Mouse (Mus musculus) gastrocnemius, adult 18-20 months (tissue): ENCODE data around the gene Col6a4. TPM values are rescaled to one million over a fixed set of nuclear protein-coding genes. Genes with fewer than 3 reads are reported as not detected.

Experiments used
- DNase-seq: peaks from one replicate; pipeline ENCODE4 v3.0.0; 2021; ENCODE audit warnings: low spot score
- long read RNA-seq, 2 experiments: library from polyadenylated mRNA; stranded (forward); transcript quantifications; one replicate each; pipeline ENCODE4 v2.0.0; 2021
- total RNA-seq, 2 experiments: library from RNA; stranded (reverse); gene quantifications; 2 replicates each; pipeline ENCODE4 v1.2.3; 2021

The Col6a4 gene
- total RNA-seq, result under 1 TPM in 1 of 2 experiments, not detected in 1; 0.14 TPM
- long read RNA-seq, experiment 1, result 0 reads
- long read RNA-seq, experiment 2, result 0 reads

- DNase-seq, result no peak
These were observed at the start of gene Col6a4 for GRCm38 (mm10) chr9:106096683-106097082. Gene Col6a4, minus strand, starts transcription at chr9:106096783.

GRCm38 (mm10) chr9:106145582-106145981 is 49.0 kb upstream of the Col6a4 start:
- DNase-seq, result no peak

GRCm38 (mm10) chr9:106144176-106144575 is 47.6 kb upstream of the Col6a4 start:
- no peak for DNase-seq

- no peak for DNase-seq
These were observed 45.4 kb upstream of the Col6a4 start for GRCm38 (mm10) chr9:106141955-106142354.

GRCm38 (mm10) chr9:106139763-106140162 is 43.2 kb upstream of the Col6a4 start:
- no peak for DNase-seq

GRCm38 (mm10) chr9:106137671-106138216 is 41.2 kb upstream of the Col6a4 start:
- no peak for DNase-seq

- no peak for DNase-seq
These were observed 33.7 kb upstream of the Col6a4 start for GRCm38 (mm10) chr9:106130250-106130649.

- no peak for DNase-seq
These were observed 32.5 kb upstream of the Col6a4 start for GRCm38 (mm10) chr9:106129072-106129471.

- DNase-seq, result no peak
These were observed 30.2 kb upstream of the Col6a4 start for GRCm38 (mm10) chr9:106126786-106127251.

- no peak for DNase-seq
These were observed 27.0 kb upstream of the Col6a4 start for GRCm38 (mm10) chr9:106123599-106123998.

- DNase-seq, result no peak
These were observed 22.5 kb upstream of the Col6a4 start for GRCm38 (mm10) chr9:106119075-106119474.

GRCm38 (mm10) chr9:106115801-106116424 is 19.3 kb upstream of the Col6a4 start:
- no peak for DNase-seq

GRCm38 (mm10) chr9:106112770-106113423 is 16.3 kb upstream of the Col6a4 start:
- peak; percentile 53 for DNase-seq

GRCm38 (mm10) chr9:106106241-106106640 is 9.7 kb upstream of the Col6a4 start:
- no peak for DNase-seq

GRCm38 (mm10) chr9:106104401-106104800 is 7.8 kb upstream of the Col6a4 start:
- no peak for DNase-seq

- no peak for DNase-seq
These were observed 4.6 kb upstream of the Col6a4 start for GRCm38 (mm10) chr9:106101166-106101565.

- DNase-seq, result no peak
These were observed 3.7 kb upstream of the Col6a4 start for GRCm38 (mm10) chr9:106100262-106100661.

GRCm38 (mm10) chr9:106099379-106100021 is 2.9 kb upstream of the Col6a4 start:
- DNase-seq, result no peak

- no peak for DNase-seq
These were observed 15.1 kb downstream of the Col6a4 start for GRCm38 (mm10) chr9:106081528-106081927.

GRCm38 (mm10) chr9:106080261-106081033 is 16.1 kb downstream of the Col6a4 start:
- peak; percentile 38 for DNase-seq

- DNase-seq, result no peak
These were observed 18.6 kb downstream of the Col6a4 start for GRCm38 (mm10) chr9:106077953-106078352.
